Mouse (Mus musculus): ENCODE measurements at regions not wholly inside any gene's neighbourhood (a gene's known extent, or its start where the extent isn't known, plus 50 kb on each side); places are given as distances from the start of the nearest gene placed in this dataset.
"Not testable (repeated sequence)": the region's sequence is repeated elsewhere in the genome, so short reads cannot be mapped to it uniquely, and the experiment has no call there.

- H3K9me3 ChIP-seq; H3K4me2 ChIP-seq (replicated peaks); H3K4me1 ChIP-seq (replicated peaks); H3K4me3 ChIP-seq (replicated peaks); H3K27ac ChIP-seq; H3K9ac ChIP-seq; ATAC-seq; H3K36me3 ChIP-seq; H3K27me3 ChIP-seq (replicated peaks): not testable (repeated sequence)
- WGBS, result no CpG with 5 or more reads among the region's 1 CpGs
Observed at GRCm38 (mm10) chr14:52941747-52942146, 446.2 kb upstream of the Olfr1507 start.

DNA sequence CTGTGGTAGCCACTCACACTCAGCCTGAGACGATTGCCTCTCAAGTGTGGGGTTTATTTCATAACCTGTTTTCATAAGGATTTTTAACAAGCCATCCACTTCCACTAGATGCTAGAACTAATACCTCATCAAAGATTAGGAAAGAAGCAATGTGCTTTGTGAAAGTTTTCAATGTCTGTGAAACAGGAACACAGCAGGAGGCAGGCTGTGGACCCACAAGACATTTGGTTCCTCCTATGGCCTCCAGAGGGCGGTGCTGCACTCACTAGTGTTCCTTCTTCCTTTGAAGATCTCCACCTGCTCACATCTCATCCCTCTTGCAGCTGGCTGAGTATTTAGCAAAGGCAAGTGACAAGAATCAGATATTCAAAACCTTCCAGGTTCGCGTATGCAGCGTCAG, 424.6 kb upstream of the Olfr1507 start:
- H3K4me1 ChIP-seq (replicated peaks); H3K27ac ChIP-seq; H3K9me3 ChIP-seq; H3K4me2 ChIP-seq (replicated peaks); H3K4me3 ChIP-seq (replicated peaks); H3K36me3 ChIP-seq; H3K27me3 ChIP-seq (replicated peaks); ATAC-seq; H3K9ac ChIP-seq: not testable (repeated sequence)
- no CpG with 5 or more reads among the region's 5 CpGs for WGBS

DNA sequence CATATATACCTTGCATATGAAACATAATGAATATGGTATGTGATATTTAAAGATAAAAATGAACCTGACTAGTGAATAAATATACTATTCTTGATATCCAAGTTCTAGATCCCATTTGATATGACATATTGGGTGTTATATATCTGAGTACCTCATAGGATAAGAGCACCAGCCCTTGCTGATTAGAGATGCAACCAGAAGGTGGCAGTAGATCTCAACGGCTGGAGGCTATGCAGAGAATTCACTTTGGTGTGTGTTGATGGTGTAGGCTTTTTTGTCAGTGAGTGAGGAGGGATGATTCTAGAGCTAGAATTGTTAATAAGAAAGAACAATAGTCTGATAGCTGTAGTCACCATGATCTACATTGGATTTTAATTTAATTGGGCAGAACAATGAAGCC, 418.3 kb upstream of the Olfr1507 start:
- H3K9me3 ChIP-seq; H3K9ac ChIP-seq; H3K27ac ChIP-seq; H3K4me3 ChIP-seq (replicated peaks); H3K36me3 ChIP-seq; ATAC-seq; H3K27me3 ChIP-seq (replicated peaks); H3K4me2 ChIP-seq (replicated peaks); H3K4me1 ChIP-seq (replicated peaks): not testable (repeated sequence)
- WGBS, result no CpG with 5 or more reads among the region's 1 CpGs

DNA sequence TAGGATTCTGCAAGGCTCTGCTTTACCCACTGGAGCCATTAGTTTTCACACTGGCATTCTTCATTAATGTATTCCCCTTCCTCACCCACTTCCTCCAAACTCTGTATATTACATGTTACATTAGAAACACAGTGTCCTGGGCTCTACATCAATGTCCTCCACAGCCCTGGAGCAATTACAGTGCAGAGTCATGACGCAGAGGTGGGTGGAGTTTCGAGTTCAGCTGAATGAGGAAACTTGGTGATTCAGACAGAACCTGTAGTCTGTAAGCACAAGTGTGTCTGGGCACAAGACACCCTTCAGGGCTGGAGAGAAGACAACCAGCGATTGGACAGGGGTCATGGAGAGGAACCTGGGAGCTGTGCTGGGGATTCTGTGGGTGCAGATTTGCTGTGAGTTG, 404.1 kb upstream of the Olfr1507 start:
- not testable (repeated sequence) for H3K27me3 ChIP-seq (replicated peaks); H3K9ac ChIP-seq; H3K9me3 ChIP-seq; H3K4me2 ChIP-seq (replicated peaks); H3K36me3 ChIP-seq; H3K4me1 ChIP-seq (replicated peaks); ATAC-seq; H3K27ac ChIP-seq; H3K4me3 ChIP-seq (replicated peaks)
- WGBS, result no CpG with 5 or more reads among the region's 3 CpGs

DNA sequence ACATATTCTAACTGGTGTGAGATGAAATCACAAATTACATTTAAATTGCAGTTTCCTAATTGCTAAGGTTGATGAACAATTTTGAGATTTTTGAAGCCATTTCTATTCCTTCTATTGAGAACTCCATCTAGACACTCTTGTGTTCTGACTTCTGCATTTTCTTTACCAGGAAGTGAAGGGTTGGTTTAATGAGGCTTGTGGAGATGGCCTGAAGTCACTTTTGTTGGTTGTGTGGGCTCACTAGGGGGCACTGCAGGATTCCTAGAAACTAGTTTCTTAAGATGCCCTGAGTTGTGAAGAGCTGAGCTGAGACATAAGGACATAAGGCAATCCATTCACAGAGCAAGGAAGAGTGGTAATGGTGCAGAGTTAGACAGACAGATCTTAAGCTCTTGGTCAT, 402.8 kb upstream of the Olfr1507 start:
- not testable (repeated sequence) for H3K9ac ChIP-seq; H3K4me2 ChIP-seq (replicated peaks); ATAC-seq; H3K9me3 ChIP-seq; H3K27me3 ChIP-seq (replicated peaks); H3K36me3 ChIP-seq; H3K27ac ChIP-seq; H3K4me3 ChIP-seq (replicated peaks); H3K4me1 ChIP-seq (replicated peaks)

DNA sequence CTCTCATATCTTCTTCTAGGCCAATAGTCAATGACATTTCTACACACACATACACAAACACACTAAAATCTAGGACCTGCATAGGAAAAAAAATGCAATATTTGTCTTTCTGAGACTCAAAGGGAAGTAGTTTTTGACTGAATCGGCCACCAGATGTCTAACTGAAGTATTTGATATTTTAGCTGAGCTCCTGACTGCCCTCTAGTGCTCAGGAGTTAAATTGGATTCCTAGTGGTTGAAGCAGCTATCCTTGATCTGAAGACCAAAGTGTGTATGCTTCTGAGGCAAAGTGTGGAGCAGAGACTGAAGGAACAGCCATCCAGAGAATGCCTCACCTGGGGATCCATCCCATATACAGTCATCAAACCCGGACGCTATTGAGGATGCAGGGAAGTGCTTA, 384.4 kb upstream of the Olfr1507 start:
- not testable (repeated sequence) for H3K9ac ChIP-seq; H3K27ac ChIP-seq; ATAC-seq; H3K36me3 ChIP-seq; H3K4me3 ChIP-seq (replicated peaks); H3K4me1 ChIP-seq (replicated peaks); H3K9me3 ChIP-seq; H3K27me3 ChIP-seq (replicated peaks); H3K4me2 ChIP-seq (replicated peaks)
- no CpG with 5 or more reads among the region's 3 CpGs for WGBS

GRCm38 (mm10) chr14:52863841-52864240, 368.3 kb upstream of the Olfr1507 start:
- H3K27me3 ChIP-seq (replicated peaks); H3K27ac ChIP-seq; ATAC-seq; H3K4me3 ChIP-seq (replicated peaks); H3K4me1 ChIP-seq (replicated peaks); H3K9me3 ChIP-seq; H3K36me3 ChIP-seq; H3K4me2 ChIP-seq (replicated peaks); H3K9ac ChIP-seq: not testable (repeated sequence)
- no CpG with 5 or more reads among the region's 3 CpGs for WGBS

DNA sequence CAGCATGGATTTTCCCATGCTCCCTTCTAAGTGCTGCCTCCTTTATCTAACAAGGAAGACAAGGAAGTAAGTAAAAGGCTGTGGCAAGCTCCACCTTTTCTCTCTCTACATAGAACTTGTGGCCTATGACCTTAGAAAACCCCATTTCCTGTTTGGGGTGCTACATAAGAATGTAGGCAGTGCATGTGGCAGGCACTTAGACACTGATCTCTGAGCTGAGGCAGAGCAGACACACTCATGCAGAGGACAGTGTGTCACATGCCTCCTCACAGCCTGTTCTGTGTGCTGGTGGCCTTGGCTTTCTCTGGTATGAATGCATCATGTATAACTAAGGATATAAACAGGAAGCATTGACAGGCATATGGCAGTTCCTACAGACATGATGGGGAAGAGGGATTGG, 367.6 kb upstream of the Olfr1507 start:
- not testable (repeated sequence) for H3K4me2 ChIP-seq (replicated peaks); H3K9ac ChIP-seq; H3K9me3 ChIP-seq; H3K27me3 ChIP-seq (replicated peaks); H3K4me1 ChIP-seq (replicated peaks); H3K36me3 ChIP-seq; H3K4me3 ChIP-seq (replicated peaks); H3K27ac ChIP-seq; ATAC-seq

GRCm38 (mm10) chr14:52862491-52862890, 366.9 kb upstream of the Olfr1507 start:
- 64% methylated on average over 13 of the region's 20 CpGs for WGBS
- H3K9ac ChIP-seq; H3K27ac ChIP-seq; H3K27me3 ChIP-seq (replicated peaks); H3K4me1 ChIP-seq (replicated peaks); H3K4me2 ChIP-seq (replicated peaks); ATAC-seq; H3K4me3 ChIP-seq (replicated peaks); H3K36me3 ChIP-seq; H3K9me3 ChIP-seq: not testable (repeated sequence)

DNA sequence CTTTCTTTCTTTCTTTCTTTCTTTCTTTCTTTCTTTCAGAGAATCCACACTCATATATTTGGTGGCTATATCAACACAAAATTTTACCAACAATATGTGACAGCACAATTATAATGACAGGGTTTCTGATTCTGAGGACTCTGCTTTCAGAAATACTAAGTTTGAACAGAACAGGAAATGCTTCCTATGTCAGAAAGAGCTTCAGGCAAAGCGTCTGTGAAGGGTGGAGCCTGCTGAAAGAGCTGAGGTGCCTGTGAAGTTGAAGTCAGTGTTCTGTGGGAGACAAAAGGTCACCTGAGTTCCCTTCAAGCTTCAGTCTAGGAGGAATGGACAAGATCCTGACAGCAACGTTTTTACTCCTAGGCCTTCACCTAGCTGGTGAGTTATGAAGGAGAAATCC, 359.8 kb upstream of the Olfr1507 start:
- WGBS, result no CpG with 5 or more reads among the region's 2 CpGs
- ATAC-seq, H3K9ac ChIP-seq: not testable (repeated sequence)

DNA sequence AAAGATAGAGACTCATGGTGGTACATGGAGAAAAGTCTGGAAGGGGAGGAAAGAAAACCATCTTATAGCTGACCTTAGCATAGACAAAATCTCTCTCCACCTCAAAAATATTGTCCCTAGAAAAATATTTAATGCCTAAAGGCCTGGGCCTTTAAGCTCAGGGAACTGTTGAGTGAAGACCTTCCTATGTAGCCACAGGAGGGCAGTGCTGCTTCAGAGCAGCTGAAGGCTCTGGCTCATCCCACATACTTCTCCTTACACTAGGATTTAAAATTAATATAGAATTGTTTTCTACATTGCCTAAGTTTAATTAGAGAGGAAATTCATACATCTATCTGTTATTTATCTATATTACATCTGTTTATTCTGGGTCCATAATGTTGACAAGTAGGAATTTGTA, 358.0 kb upstream of the Olfr1507 start:
- not testable (repeated sequence) for H3K9me3 ChIP-seq; ATAC-seq; H3K4me2 ChIP-seq (replicated peaks); H3K9ac ChIP-seq; H3K36me3 ChIP-seq; H3K27me3 ChIP-seq (replicated peaks); H3K27ac ChIP-seq; H3K4me3 ChIP-seq (replicated peaks); H3K4me1 ChIP-seq (replicated peaks)

More for the DNA sequence above, 359.8 kb upstream of the Olfr1507 start:
- H3K4me1 ChIP-seq (replicated peaks); H3K4me3 ChIP-seq (replicated peaks); H3K4me2 ChIP-seq (replicated peaks); H3K36me3 ChIP-seq; H3K27ac ChIP-seq; H3K9me3 ChIP-seq; H3K27me3 ChIP-seq (replicated peaks): not testable (repeated sequence)

GRCm38 (mm10) chr14:52847970-52848369, 352.4 kb upstream of the Olfr1507 start:
- not testable (repeated sequence) for H3K9ac ChIP-seq; H3K27me3 ChIP-seq (replicated peaks); H3K4me3 ChIP-seq (replicated peaks); H3K27ac ChIP-seq; H3K4me1 ChIP-seq (replicated peaks); H3K9me3 ChIP-seq; H3K4me2 ChIP-seq (replicated peaks); H3K36me3 ChIP-seq; ATAC-seq
- no CpG with 5 or more reads among the region's 2 CpGs for whole genome bisulfite sequencing

- H3K27ac ChIP-seq; H3K4me3 ChIP-seq (replicated peaks); H3K4me1 ChIP-seq (replicated peaks); H3K27me3 ChIP-seq (replicated peaks); H3K9ac ChIP-seq; ATAC-seq; H3K4me2 ChIP-seq (replicated peaks); H3K36me3 ChIP-seq; H3K9me3 ChIP-seq: not testable (repeated sequence)
- no CpG with 5 or more reads among the region's 1 CpGs for WGBS
Observed at GRCm38 (mm10) chr14:52824005-52824404, 328.5 kb upstream of the Olfr1507 start.

DNA sequence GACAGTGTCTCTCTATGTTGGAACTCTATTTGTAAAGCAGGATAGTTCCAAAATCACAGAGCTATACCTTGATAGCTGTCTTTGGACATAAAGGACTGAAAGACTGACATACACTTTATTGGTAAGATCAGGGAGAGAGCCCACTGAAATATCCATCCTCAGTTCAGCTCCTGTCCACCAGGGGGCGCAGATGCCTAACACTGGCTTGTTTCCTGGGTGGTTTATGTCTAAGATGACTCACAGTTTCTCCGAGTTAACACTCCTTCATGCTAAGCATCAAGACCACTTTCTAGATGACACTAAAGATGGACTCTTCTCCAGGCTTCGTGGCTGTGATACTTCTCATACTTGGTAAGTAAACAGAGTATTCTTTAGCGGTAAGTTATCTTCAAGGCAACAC, 326.1 kb upstream of the Olfr1507 start:
- H3K9ac ChIP-seq; ATAC-seq; H3K27me3 ChIP-seq (replicated peaks); H3K9me3 ChIP-seq; H3K4me3 ChIP-seq (replicated peaks); H3K4me1 ChIP-seq (replicated peaks); H3K4me2 ChIP-seq (replicated peaks); H3K36me3 ChIP-seq; H3K27ac ChIP-seq: not testable (repeated sequence)
- no CpG with 5 or more reads among the region's 4 CpGs for WGBS

All from intestine, embryonic 15.5 days (tissue).